Mouse (Mus musculus) layer of hippocampus, postnatal 10 days (tissue): ENCODE results near the gene Olfr870. TPM values are rescaled to one million over a fixed set of nuclear protein-coding genes. Genes with fewer than 3 reads are reported as not detected.
"Not testable (repeated sequence)": the region's sequence is repeated elsewhere in the genome, so short reads cannot be mapped to it uniquely, and the experiment has no call there.

Source experiments
- DNase-seq, 2 experiments: peaks; one replicate each; pipeline ENCODE4 v3.0.0; 2021; ENCODE audit warnings: low spot score in 2 of 2
- long read RNA-seq: library from polyadenylated mRNA; stranded (forward); transcript quantifications from one replicate; pipeline ENCODE4 v2.0.0, GENCODE M21; 2023
- total RNA-seq, 2 experiments: library from RNA; stranded (reverse); gene quantifications; 2 replicates each; pipeline ENCODE4 v1.2.3; 2021

Olfr870 gene
- total RNA-seq, result not detected
- long read RNA-seq, result 0 reads

GRCm38 (mm10) chr9:20173957-20174356 lies at the start of gene Olfr870:
Gene Olfr870 (minus strand): TSS chr9:20174057.
- no peak for DNase-seq

DNA sequence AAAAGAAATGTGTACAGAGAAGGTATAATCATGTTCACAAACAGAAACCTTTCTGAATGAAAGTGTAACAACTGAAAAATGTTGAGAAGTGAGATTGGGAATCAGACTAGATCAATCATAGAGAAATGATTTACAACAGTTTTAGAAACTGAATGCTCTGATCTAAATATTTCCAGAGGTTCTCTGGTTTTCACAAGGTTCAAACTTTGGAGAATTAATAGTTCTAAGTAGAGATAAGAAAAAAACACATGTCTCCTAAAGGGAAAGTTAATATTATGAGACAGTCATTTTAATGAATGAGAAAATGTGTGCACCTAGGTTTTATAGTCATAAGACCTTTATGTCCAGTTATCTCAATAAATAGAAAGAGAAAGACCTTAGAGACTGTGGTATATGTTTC lies 38.0 kb upstream of the Olfr870 start, which contains the start of gene Olfr871:
Gene Olfr871 (plus strand): TSS at position 301 of the 400 bp plus-strand sequence.
- DNase-seq, result no peak

GRCm38 (mm10) chr9:20211477-20211876 lies 37.6 kb upstream of the Olfr870 start:
- no peak for DNase-seq

GRCm38 (mm10) chr9:20210812-20211211 lies 37.0 kb upstream of the Olfr870 start:
- DNase-seq, result no peak

- DNase-seq, result not testable (repeated sequence)
Observed at GRCm38 (mm10) chr9:20203413-20203984, 29.6 kb upstream of the Olfr870 start.

GRCm38 (mm10) chr9:20202131-20202530 lies 28.3 kb upstream of the Olfr870 start:
- DNase-seq, result no peak

GRCm38 (mm10) chr9:20179463-20179862 lies 5.6 kb upstream of the Olfr870 start:
- no peak for DNase-seq

DNA sequence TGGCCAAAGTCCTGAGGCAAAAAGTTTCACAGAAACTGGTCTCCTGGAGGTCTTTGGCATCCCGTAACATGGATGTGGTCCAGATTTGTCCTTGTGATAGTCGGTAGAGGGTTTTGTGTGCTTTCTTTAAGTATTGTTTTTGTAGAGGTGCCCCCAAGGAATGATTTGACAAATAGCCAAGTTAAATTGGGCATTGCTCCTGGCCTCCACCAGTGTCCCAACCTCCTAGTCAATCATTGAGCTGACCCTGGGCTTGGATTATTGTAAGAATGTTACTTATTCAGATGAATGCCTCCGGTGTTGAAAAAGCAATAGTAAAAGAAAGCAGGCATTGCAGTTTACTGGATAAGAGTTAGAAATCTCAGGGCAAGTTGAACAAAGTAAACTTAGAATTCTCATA lies 24.2 kb downstream of the Olfr870 start:
- no peak for DNase-seq

- DNase-seq, result no peak
Observed at GRCm38 (mm10) chr9:20128709-20129108, 45.1 kb downstream of the Olfr870 start, which contains the start of gene Olfr869. Gene Olfr869 (plus strand): TSS chr9:20129009.

Other genes starting within 250 kb of the Olfr870 start
- gene Olfr866, start 146.0 kb downstream of the Olfr870 start, total RNA-seq, result not detected
- not detected for gene Olfr867, start 116.5 kb downstream of the Olfr870 start, total RNA-seq
- not detected for gene Olfr868, start 75.4 kb downstream of the Olfr870 start, total RNA-seq
- not detected for gene Olfr869, start 45.0 kb downstream of the Olfr870 start, total RNA-seq
- not detected for gene Olfr871, start 38.1 kb upstream of the Olfr870 start, total RNA-seq
- not detected for gene Olfr872, start 63.1 kb upstream of the Olfr870 start, total RNA-seq
- gene Olfr39, start 108.3 kb upstream of the Olfr870 start, total RNA-seq, result not detected
- gene Olfr873, start 124.5 kb upstream of the Olfr870 start, total RNA-seq, result not detected
- not detected for gene Olfr18, start 162.0 kb upstream of the Olfr870 start, total RNA-seq
- gene Zfp560, start 211.1 kb upstream of the Olfr870 start, total RNA-seq, result 10 to 100 TPM; 13.2 to 16.9 TPM